Mouse (Mus musculus) adrenal gland, adult 2 months (tissue): Measurements from ENCODE around the gene Preb. TPM values are rescaled to one million over a fixed set of nuclear protein-coding genes. Genes with fewer than 3 reads are reported as not detected.
A peak's percentile ranks its signal among the peaks of the same experiment; 100 is the strongest.

Source experiments
- DNase-seq: peaks from one replicate; pipeline ENCODE4 v3.0.0; 2021
- polyA plus RNA-seq: library from polyadenylated mRNA; depleted of rRNA; stranded (reverse); fragments of >200 nt; gene quantifications from 2 replicates; pipeline ENCODE4 v1.2.3, GENCODE M21; 2012
- total RNA-seq, 2 experiments: library from RNA; stranded (reverse); gene quantifications; 2 replicates each; pipeline ENCODE4 v1.2.3; 2021

The Preb gene
- total and polyA plus RNA-seq, 3 experiments = 119 to 284 (median 126) TPM

GRCm38 (mm10) chr5:30922581-30923041, 37.5 kb downstream of the Preb start:
- no peak for DNase-seq

GRCm38 (mm10) chr5:30921256-30922033, 38.7 kb downstream of the Preb start, which contains the start of gene Khk:
TSS of gene Khk (plus strand) at chr5:30921431.
- DNase-seq = peak; percentile 89

GRCm38 (mm10) chr5:30920621-30921020, 39.5 kb downstream of the Preb start:
- DNase-seq = no peak

- no peak for DNase-seq
These were observed 40.1 kb downstream of the Preb start for GRCm38 (mm10) chr5:30919831-30920614.

- DNase-seq = no peak
These were observed 41.5 kb downstream of the Preb start for GRCm38 (mm10) chr5:30918691-30919090.

GRCm38 (mm10) chr5:30917891-30918670, 42.1 kb downstream of the Preb start:
- DNase-seq = no peak

DNA sequence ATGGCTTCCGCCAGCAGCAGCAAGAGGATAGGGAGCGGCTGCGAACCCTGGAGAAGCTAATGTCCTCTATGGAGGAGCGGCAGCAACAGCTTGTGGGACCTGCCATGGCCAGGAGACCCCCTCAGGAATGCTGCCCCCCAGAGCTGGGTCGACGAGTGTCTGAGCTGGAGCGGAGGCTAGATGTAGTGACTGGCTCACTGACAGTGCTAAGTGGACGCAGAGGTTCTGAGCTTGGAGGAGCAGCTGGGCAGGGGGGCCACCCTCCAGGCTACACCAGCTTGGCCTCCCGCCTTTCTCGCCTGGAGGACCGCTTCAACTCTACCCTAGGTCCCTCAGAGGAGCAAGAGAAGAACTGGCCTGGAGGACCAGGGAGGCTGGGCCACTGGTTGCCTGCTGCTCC, 42.8 kb downstream of the Preb start:
- DNase-seq = no peak

- DNase-seq = no peak
These were observed 43.3 kb downstream of the Preb start for GRCm38 (mm10) chr5:30916841-30917240.

DNA sequence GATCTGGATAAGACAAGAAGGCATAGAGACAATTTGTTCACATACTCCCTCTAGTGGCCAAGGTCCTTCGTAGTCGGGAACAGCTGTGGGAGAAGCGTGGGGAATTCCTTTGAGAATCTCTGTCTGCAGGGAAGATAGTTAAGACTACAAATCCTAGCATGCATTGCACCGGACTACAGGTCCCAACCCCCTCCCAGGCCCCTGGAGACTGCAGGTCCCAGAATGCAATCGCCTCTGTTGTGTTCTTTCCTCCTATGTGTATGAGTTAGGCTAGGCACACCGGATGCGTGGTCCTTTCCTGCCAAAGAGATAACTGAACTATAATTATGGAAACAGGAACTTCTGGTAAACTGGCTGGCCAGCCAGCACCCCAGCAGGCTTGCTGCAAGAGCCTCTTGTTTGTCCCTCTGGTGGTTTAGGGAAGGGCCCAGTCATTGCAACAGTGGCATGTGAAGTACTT, 44.2 kb downstream of the Preb start:
- peak; percentile 92 for DNase-seq

GRCm38 (mm10) chr5:30915456-30915855, 44.7 kb downstream of the Preb start:
- no peak for DNase-seq

DNA sequence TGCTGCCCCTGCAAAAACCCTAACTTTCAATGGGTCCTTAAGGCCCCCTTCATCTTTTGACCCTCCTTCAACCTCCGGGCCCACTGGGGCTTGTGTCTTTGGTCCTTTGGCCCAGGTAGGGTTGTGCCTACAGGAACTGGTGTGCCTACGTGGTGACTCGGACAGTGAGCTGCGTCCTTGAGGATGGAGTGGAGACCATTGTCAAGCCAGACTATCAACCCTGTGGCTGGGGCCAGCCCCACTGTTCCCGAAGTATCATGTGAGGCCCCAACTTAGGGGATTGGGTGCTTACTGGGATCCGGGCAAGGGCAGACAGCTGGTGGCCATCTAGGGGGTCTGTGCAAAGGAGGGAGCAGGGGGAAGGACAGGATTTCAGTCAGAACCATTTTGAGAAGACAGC, 45.3 kb downstream of the Preb start:
- DNase-seq = no peak

GRCm38 (mm10) chr5:30914101-30914635, 46.0 kb downstream of the Preb start:
- DNase-seq = no peak

GRCm38 (mm10) chr5:30913060-30913841, 46.9 kb downstream of the Preb start, which contains the start of gene Emilin1:
TSS of gene Emilin1 (plus strand) at chr5:30913402.
- peak; percentile 65 for DNase-seq

DNA sequence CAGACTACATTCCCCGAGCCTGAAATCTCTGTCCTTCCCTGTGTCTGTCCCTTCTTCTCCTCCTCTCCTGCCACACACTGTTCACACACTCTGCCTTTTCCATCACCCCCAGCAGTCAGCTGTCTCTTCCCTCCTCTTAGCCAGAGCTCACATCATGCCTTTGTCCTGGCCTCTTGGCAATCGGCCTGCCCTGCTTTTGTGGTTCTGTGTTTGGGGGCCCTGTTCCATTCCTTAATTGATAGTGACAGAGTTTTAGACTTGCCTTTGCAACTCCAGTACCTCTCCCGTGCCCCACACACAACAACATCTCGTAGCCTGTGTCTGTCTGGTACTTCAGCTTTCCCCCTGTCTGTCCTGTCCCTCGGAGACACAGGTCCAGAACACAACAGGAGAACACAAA, 48.0 kb downstream of the Preb start:
- no peak for DNase-seq

GRCm38 (mm10) chr5:30910481-30910880, 49.7 kb downstream of the Preb start:
- no peak for DNase-seq

DNA sequence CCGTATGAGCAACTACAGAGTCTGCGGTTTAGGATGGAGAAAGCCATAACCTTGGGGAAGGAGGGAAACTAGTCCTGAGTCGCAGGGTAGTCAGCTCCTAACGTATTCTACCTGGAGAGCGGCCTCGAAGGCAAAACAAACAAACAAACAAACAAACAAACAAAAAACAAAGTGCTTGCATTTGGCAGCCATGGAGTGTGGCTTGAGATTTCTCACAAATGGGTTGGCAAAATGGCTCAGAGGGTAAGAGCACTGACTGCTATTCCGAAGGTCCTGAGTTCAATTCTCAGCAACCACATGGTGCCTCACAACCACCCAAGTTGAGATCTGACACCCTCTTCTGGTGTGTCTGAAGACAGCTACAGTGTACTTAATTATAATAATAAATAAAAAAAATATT, 50.3 kb downstream of the Preb start:
- no peak for DNase-seq

DNA sequence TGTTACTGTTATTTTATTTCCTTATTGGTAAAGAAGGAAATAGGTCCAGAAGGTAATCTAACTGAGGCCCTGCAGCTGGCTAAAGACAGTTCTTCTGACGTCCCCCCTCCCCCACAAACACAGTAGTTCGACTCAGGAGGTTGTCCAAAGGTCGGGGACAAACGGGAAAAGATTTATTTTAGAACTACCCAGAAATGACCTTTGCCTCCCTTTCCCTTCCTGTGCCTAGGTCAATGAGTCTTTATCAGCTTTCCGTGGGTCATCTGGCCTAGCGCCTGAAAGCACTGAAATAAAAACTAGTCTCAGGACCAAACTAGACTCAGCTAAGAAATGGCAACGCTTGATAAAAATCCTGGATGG, 50.9 kb downstream of the Preb start:
- peak; percentile 54 for DNase-seq

DNA sequence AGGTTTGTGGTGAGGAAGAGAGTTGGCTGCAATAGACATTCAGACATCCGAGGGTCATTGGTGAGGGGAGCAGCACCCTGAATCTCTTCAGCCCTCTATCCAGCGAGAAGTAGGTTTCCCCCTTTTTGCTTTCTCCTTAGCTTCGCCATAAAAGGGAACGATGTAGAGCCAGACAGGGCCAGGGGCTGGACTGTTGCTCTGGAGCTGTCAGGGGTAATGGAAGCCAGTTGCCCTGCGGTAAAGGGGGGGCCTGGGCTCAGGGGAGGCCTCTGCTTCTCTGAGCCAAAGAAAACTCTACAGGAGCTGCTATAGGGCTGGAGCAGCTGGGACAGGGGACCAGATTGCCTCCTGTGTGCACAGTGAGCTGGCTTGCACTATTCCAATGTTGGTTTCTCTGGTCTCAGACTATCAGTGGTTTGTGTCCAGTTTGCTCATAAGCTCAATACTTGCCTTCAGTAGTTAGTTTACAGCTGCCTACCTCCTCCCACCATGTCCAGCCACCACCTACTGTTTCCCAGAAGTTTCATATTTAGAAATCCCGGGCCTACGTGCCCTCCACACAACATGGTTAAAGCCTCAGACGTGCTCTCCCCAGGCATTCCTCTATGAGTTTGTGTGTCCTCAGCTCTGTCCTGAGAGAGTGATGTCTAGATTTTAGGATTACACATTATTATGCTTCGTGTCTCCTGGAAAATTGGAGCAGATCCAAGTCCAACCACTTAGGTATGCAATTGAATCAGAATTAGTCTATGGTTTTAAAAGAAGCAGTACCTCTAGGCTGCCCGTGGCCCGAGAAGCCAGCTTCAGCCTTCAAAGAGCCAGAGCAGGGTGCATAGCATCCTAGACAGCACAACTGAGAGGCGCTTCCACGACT, 51.5 kb downstream of the Preb start:
- no peak for DNase-seq

GRCm38 (mm10) chr5:30907413-30908059, 52.6 kb downstream of the Preb start, which contains the start of gene Ost4:
TSS of gene Ost4 (minus strand) at chr5:30907788.
- DNase-seq = peak; percentile 99
